Mouse (Mus musculus): ENCODE measurements around the gene Neurod2.

Gene Neurod2

GRCm38 (mm10) chr11:98353651-98354211, 24.3 kb upstream of the Neurod2 start:
- no peak for DNase-seq

GRCm38 (mm10) chr11:98352272-98352990, 23.0 kb upstream of the Neurod2 start:
- DNase-seq = no peak

- peak; percentile 43 for DNase-seq
Measured at GRCm38 (mm10) chr11:98349308-98349707, 19.9 kb upstream of the Neurod2 start.

GRCm38 (mm10) chr11:98348083-98348961, 18.9 kb upstream of the Neurod2 start, which contains the start of gene Ppp1r1b:
Gene Ppp1r1b, plus strand, starts transcription at chr11:98348404.
- DNase-seq = peak; percentile 82

GRCm38 (mm10) chr11:98347385-98348082, 18.1 kb upstream of the Neurod2 start:
- DNase-seq = peak; percentile 73

- no peak for DNase-seq
Measured at GRCm38 (mm10) chr11:98346168-98346567, 16.7 kb upstream of the Neurod2 start.

- peak; percentile 87 for DNase-seq
Measured at GRCm38 (mm10) chr11:98345253-98345652, 15.8 kb upstream of the Neurod2 start.

GRCm38 (mm10) chr11:98342000-98342945, 12.8 kb upstream of the Neurod2 start:
- DNase-seq = peak; percentile 93

- DNase-seq = no peak
Measured at GRCm38 (mm10) chr11:98341174-98341573, 11.7 kb upstream of the Neurod2 start.

- peak; percentile 54 for DNase-seq
Measured at GRCm38 (mm10) chr11:98340597-98340996, 11.1 kb upstream of the Neurod2 start.

GRCm38 (mm10) chr11:98339679-98340287, 10.3 kb upstream of the Neurod2 start:
- DNase-seq = peak; percentile 72

GRCm38 (mm10) chr11:98339071-98339501, 9.6 kb upstream of the Neurod2 start:
- no peak for DNase-seq

GRCm38 (mm10) chr11:98338507-98338961, 9.1 kb upstream of the Neurod2 start:
- peak; percentile 91 for DNase-seq

- DNase-seq = peak; percentile 70
Measured at GRCm38 (mm10) chr11:98336245-98337107, 7.0 kb upstream of the Neurod2 start.

GRCm38 (mm10) chr11:98335250-98335649, 5.8 kb upstream of the Neurod2 start:
- DNase-seq = peak; percentile 69

GRCm38 (mm10) chr11:98333981-98334741, 4.7 kb upstream of the Neurod2 start:
- DNase-seq = peak; percentile 88

GRCm38 (mm10) chr11:98333263-98333696, 3.8 kb upstream of the Neurod2 start:
- peak; percentile 84 for DNase-seq

GRCm38 (mm10) chr11:98332841-98333240, 3.4 kb upstream of the Neurod2 start:
- DNase-seq = peak; percentile 51

- DNase-seq = peak; percentile 39
Measured at GRCm38 (mm10) chr11:98332186-98332585, 2.7 kb upstream of the Neurod2 start.
